Mouse (Mus musculus) cortical plate, adult 2 months (tissue): ENCODE results near the gene Fbxl8.

Source experiments
- CTCF ChIP-seq: fragments of 200-500 bp; IDR thresholded peaks from 2 replicates; pipeline ENCODE4 v1.5.1; 2011; ENCODE audit warnings: mild to moderate bottlenecking, control low read depth, low read length; ENCODE audit not compliant: insufficient read depth; ENCODE audit errors: extremely low read depth
- POLR2A ChIP-seq: fragments of 200-500 bp; IDR thresholded peaks from 2 replicates; pipeline ENCODE4 v1.6.1; 2011; ENCODE audit warnings: mild to moderate bottlenecking, low read length, control low read depth; ENCODE audit not compliant: insufficient read depth; ENCODE audit errors: extremely low read depth

DNA sequence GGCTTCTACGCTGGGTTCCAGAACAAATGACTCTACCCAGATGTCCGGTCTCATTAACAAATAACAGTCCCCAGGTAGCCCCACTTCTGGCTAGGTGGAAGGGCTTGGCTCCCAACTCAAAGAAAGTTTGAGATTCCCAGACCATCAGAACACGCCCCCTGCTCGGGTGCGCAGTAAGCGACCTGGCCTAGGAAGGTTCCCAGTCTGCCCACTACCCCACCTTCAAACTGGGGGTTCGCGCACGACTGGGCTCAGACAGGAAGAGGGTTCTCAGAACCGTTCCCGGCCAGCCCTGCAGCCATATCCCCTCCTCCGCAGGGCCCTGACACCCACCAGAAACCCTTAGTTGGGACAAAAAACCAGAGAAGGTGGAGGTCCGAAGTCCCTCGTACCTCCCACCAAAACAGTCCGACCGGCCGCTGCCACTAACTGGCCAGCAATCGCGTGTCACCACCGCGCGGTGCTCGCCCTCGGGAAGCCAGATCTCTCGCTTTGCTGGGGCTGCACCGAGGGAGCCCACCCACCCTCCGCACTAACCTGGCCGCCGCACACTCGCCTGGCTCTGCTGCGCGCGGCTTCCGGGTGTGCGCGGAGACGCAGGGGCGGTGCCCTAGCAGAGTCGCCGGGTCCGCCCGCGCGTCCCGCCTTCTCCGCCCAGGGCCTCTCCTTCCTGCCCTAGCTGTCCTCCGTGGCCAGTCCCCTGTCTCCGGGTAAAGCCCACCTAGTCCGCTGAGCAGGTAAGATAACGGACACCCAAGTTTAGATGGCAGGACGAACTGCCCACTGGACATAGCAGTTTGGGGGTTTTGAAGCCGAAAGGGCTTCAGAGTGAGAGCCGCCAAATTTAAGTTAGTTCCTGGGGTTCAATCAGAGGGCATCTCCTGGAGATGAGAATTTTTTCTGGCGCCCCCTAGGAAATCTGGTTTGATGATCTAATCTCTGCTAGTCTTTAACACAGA, at the start of gene Fbxl8, which contains the start of gene Tradd:
- no peak for TF ChIP-seq CTCF
- TF ChIP-seq POLR2A: no peak
